Mouse (Mus musculus) kidney, postnatal 0 days (tissue): Measurements from ENCODE around the gene Olfr172. TPM values are rescaled to one million over a fixed set of nuclear protein-coding genes. Genes with fewer than 3 reads are reported as not detected.

Experiments used
- ATAC-seq: fragments of 200-750 bp; cut with Nextera tagmentation; replicated peaks from 2 replicates; pipeline ENCODE4 v1.8.0; 2017; ENCODE audit warnings: low read depth, moderate number of reproducible peaks, moderate TSS enrichment, moderate library complexity; ENCODE audit not compliant: low FRiP score
- DNase-seq: peaks from one replicate; pipeline ENCODE4 v3.0.0-alpha.2; 2016; ENCODE audit warnings: low spot score
- H3K27ac ChIP-seq: fragments of 300-500 bp; sonication (generic); 2 replicates; pipeline ENCODE4 v1.5.1; 2014; ENCODE audit warnings: mild to moderate bottlenecking
- H3K27me3 ChIP-seq: fragments of 300-500 bp; sonication (generic); 2 replicates; pipeline ENCODE4 v1.6.1; 2014; ENCODE audit warnings: low read length, mixed read lengths; ENCODE audit not compliant: insufficient read depth
- H3K36me3 ChIP-seq: fragments of 300-500 bp; sonication (generic); 2 replicates; pipeline ENCODE4 v1.6.1; 2014; ENCODE audit warnings: low read length, mixed read lengths; ENCODE audit not compliant: insufficient read depth
- H3K4me1 ChIP-seq: fragments of 300-500 bp; sonication (generic); replicated peaks from 2 replicates; pipeline ENCODE4 v1.6.1; 2014; ENCODE audit warnings: antibody characterized with exemption, low read length, mixed read lengths; ENCODE audit not compliant: insufficient read depth
- H3K4me2 ChIP-seq: fragments of 300-500 bp; sonication (generic); 2 replicates; pipeline ENCODE4 v1.6.1; 2014; ENCODE audit warnings: mild to moderate bottlenecking, low read length, moderate library complexity, mixed read lengths
- H3K4me3 ChIP-seq: fragments of 300-500 bp; sonication (generic); replicated peaks from 2 replicates; pipeline ENCODE4 v1.5.1; 2014; ENCODE audit warnings: low read depth, low read length
- H3K9ac ChIP-seq: fragments of 300-500 bp; sonication (generic); 2 replicates; pipeline ENCODE4 v1.6.1; 2014; ENCODE audit warnings: low read depth, low read length
- H3K9me3 ChIP-seq: fragments of 300-500 bp; sonication (generic); replicated peaks from 2 replicates; pipeline ENCODE4 v1.6.1; 2016; ENCODE audit warnings: low read length, inconsistent platforms, mixed read lengths
- CTCF ChIP-seq: IDR thresholded peaks from 2 replicates; pipeline ENCODE4 v1.5.1; 2016; ENCODE audit warnings: antibody characterized with exemption, low read depth, mild to moderate bottlenecking, moderate library complexity
- WGBS: fragments of 180-500 bp; shearing (Covaris S2); extraction: QIAGEN DNeasy Blood & Tissue Kit; methylation state at CpG from one replicate; pipeline ENCODE4 v1.1.7; 2014; 5-methylcytosine and 5-hydroxymethylcytosine counted together
- microRNA-seq: library from miRNA; unstranded; fragments of <30 nt; microRNA quantifications from one replicate; pipeline ENCODE4, GENCODE M21; 2016
- polyA plus RNA-seq: library from polyadenylated mRNA; unstranded; fragments of >200 nt; fragmentation: Nextera tagmentation; extraction: Ambion mirVana; gene quantifications from 2 replicates; pipeline ENCODE4 v1.2.1, GENCODE M21; 2015

The Olfr172 gene
- polyA plus RNA-seq, 1 experiment from 2014 or later: not detected

DNA sequence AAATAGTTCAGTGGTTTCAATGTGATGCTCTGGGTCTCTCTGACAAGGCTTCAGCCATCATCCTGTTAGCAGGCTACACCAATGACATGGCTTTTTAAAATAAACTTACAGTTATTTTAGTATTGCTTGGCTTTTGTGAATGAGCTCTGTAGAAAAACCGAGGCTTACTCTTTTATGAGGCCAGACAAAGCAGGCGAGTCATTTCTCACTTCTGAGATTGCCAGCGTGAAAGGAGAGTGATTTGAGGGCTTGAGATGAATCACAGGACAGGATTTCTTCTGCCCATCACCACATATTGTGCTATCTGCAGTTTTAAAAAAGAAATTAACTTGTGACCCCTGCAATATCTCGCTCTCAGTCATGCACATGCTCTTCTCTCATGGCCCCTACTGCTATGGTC is 48.0 kb downstream of the Olfr172 start:
- Histone ChIP-seq H3K4me1 (no peaks in the 10 kb centered on the region), H3K4me2 (no peak overlapping the region), H3K9me3 (no peaks in the 10 kb centered on the region), H3K27me3 (no peaks in the 10 kb centered on the region), H3K9ac (no peak overlapping the region), H3K4me3 (no peak overlapping the region), H3K27ac (no peak overlapping the region), H3K36me3 (no peaks in the 10 kb centered on the region)
- ATAC-seq: no peak
- DNase-seq: no peak
- 63% methylated on average over 4 of the region's 4 CpGs for WGBS
- TF ChIP-seq CTCF: no peak

DNA sequence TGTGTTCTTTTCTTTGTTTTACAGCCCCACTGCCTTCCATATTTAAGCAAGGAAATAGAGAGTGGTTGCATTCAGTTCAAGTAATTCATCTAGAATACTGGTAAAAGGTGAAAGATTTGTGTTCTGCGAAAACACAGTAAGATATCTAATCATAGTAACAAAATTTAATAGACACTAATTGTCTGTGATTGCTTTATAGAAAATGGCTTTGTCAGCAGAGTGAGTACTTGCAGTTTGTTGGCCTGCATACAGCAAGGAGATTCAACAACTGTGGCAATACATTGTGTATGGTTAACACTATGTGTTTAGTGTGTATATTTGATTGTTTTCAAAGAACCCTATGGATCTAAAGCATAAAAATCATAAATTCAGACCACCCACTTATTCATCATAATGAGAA is 49.8 kb downstream of the Olfr172 start:
- H3K4me2 ChIP-seq: no peak overlapping the region
- no peaks in the 10 kb centered on the region for H3K27me3 ChIP-seq
- no peak for DNase-seq
- no peak overlapping the region for H3K27ac ChIP-seq
- H3K4me1 ChIP-seq: no peaks in the 10 kb centered on the region
- H3K9ac ChIP-seq: no peak overlapping the region
- no peaks in the 10 kb centered on the region for H3K36me3 ChIP-seq
- no peak for TF ChIP-seq CTCF
- no peak overlapping the region for H3K4me3 ChIP-seq
- ATAC-seq: no peak
- no peaks in the 10 kb centered on the region for H3K9me3 ChIP-seq
- WGBS: 92% methylated on average over 1 of the region's 1 CpGs

DNA sequence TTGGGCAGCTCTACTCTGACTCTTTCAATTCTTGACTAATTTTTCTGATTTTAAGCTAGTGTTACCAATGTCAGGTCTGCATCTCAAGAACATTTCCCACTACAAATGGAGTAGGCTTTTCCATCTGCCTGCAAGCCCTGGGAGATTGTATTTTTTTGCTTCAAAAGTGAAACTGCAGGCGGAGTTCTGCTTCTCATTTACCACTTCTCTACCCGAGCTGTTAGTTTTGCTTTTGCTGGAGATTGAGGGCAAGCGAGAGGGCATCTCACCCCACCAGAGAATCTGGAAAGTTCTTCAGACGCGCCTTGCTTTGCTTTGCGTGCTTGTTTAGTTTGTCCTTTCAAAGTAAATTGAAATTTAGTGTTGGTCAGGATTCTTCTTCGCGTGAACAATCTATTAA is 50.8 kb downstream of the Olfr172 start:
- 73% methylated on average over 8 of the region's 8 CpGs for WGBS
- Histone ChIP-seq H3K27ac (no peak overlapping the region), H3K4me1 (no peaks in the 10 kb centered on the region), H3K9me3 (no peaks in the 10 kb centered on the region), H3K4me3 (no peak overlapping the region), H3K36me3 (no peaks in the 10 kb centered on the region), H3K9ac (no peak overlapping the region), H3K27me3 (no peaks in the 10 kb centered on the region), H3K4me2 (no peak overlapping the region)
- ATAC-seq: no peak
- no peak for TF ChIP-seq CTCF
- no peak for DNase-seq

Small RNA genes within 50 kb of the gene (microRNA-seq; reads per million reads assigned to microRNA genes)
- not detected for gene Gm27564

Other genes with a start within 250 kb of the Olfr172 start
- gene St3gal6, start 238.9 kb downstream of the Olfr172 start, polyA plus RNA-seq: 93.6 and 93.8 TPM in 2 replicates
- gene Gm813, start 146.2 kb downstream of the Olfr172 start, polyA plus RNA-seq: not detected in 2 replicates
- not detected in 2 replicates for gene E330017A01Rik, start 124.4 kb downstream of the Olfr172 start, polyA plus RNA-seq
- gene Cpox, start 92.9 kb downstream of the Olfr172 start, polyA plus RNA-seq: 40.9 and 46.7 TPM in 2 replicates
- not detected in 2 replicates for gene Gpr15, start 44.1 kb downstream of the Olfr172 start, polyA plus RNA-seq
- gene Cldnd1, start 35.3 kb downstream of the Olfr172 start, polyA plus RNA-seq: 101 and 106 TPM in 2 replicates
- gene Olfr173, start 37.1 kb upstream of the Olfr172 start, polyA plus RNA-seq: not detected in 2 replicates
- gene Olfr175-ps1, start 63.6 kb upstream of the Olfr172 start, polyA plus RNA-seq: not detected in 2 replicates
- gene Olfr177, start 111.6 kb upstream of the Olfr172 start, polyA plus RNA-seq: not detected in 2 replicates
- gene Olfr178, start 128.9 kb upstream of the Olfr172 start, polyA plus RNA-seq: not detected in 2 replicates
- gene Olfr181, start 165.6 kb upstream of the Olfr172 start, polyA plus RNA-seq: not detected in 2 replicates
- gene Olfr180, start 166.2 kb upstream of the Olfr172 start, polyA plus RNA-seq: not detected in 2 replicates
- gene Olfr183, start 232.2 kb upstream of the Olfr172 start, polyA plus RNA-seq: not detected in 2 replicates